Comparison of ENCODE assay signal across 8 mouse cellular contexts in genomic region chr14:55105386-55105785, GRCm38 (mm10). TPM values are rescaled to one million over a fixed set of nuclear protein-coding genes. Genes with fewer than 3 reads are reported as not detected.
A peak's percentile ranks its signal among the peaks of the same experiment; 100 is the strongest.
DNase-seq lines count a peak whose midpoint lies in the region; ATAC-seq and TF ChIP-seq lines count a peak whose summit lies in the region.

No protein-coding gene starts in this region.

- ATAC-seq in heart, embryonic 14.5 days (ENCODE audit: insufficient number of reproducible peaks, insufficient read depth, low FRiP score, low read depth) = no peak
- no peak for ATAC-seq in hindbrain, embryonic 16.5 days
- no peak for ATAC-seq in midbrain, postnatal 0 days (ENCODE audit: low FRiP score)
- ATAC-seq in monocyte, adult 5-6 weeks (replicated peaks; ENCODE audit: insufficient number of reproducible peaks, low FRiP score, low TSS enrichment, poor library complexity, severe bottlenecking) = no peak

- no peaks in the 10 kb centered on the region for H3K9me3 ChIP-seq in heart, embryonic 14.5 days (ENCODE audit: control insufficient read depth, low read length)
- H3K9me3 ChIP-seq in hindbrain, embryonic 16.5 days (ENCODE audit: control insufficient read depth, low read length) = no peaks in the 10 kb centered on the region
- no peaks in the 10 kb centered on the region for H3K9me3 ChIP-seq in midbrain, postnatal 0 days (ENCODE audit: low read length)

- H3K27ac ChIP-seq in heart, embryonic 14.5 days (replicated peaks in 1 of 2; ENCODE audit: control insufficient read depth in 1 of 2, insufficient read depth in 1 of 2, low read depth in 2 of 2, low read length in 2 of 2) = no peak overlapping the region
- H3K27ac ChIP-seq in bone marrow macrophage, adult 2 months (ENCODE audit: insufficient read depth, low read depth, low read length) = peak overlapping the region; percentile 35; the same call in 1 of the 2 replicates
- peak overlapping the region; percentile 40 for H3K27ac ChIP-seq in hindbrain, embryonic 16.5 days (ENCODE audit: low read depth, low read length)
- peak overlapping the region; percentile 77 for H3K27ac ChIP-seq in midbrain, postnatal 0 days (ENCODE audit: low read depth, low read length)

- no peak for DNase-seq in heart, postnatal 4 days
- no peak for DNase-seq in midbrain, postnatal 0 days (ENCODE audit: low spot score)
- DNase-seq in gastrocnemius, adult 8-10 months (ENCODE audit: low spot score in 2 of 2) = no peak
- no peak for DNase-seq in layer of hippocampus, postnatal 36 days

- H3K27me3 ChIP-seq in heart, embryonic 14.5 days (ENCODE audit: control insufficient read depth, insufficient read depth, low read length) = peaks cover 24% of the 10 kb centered on the region
- no peaks in the 10 kb centered on the region for H3K27me3 ChIP-seq in hindbrain, embryonic 16.5 days (replicated peaks; ENCODE audit: control insufficient read depth, insufficient read depth, low read length)
- no peaks in the 10 kb centered on the region for H3K27me3 ChIP-seq in midbrain, postnatal 0 days (ENCODE audit: insufficient read depth, low read length)

- H3K4me2 ChIP-seq in heart, embryonic 14.5 days (ENCODE audit: low read length) = peak overlapping the region; percentile 82
- peak overlapping the region; percentile 99 for H3K4me2 ChIP-seq in hindbrain, embryonic 16.5 days (ENCODE audit: low read length)
- peak overlapping the region; percentile 90 for H3K4me2 ChIP-seq in midbrain, postnatal 0 days (ENCODE audit: low read depth, low read length, poor library complexity, severe bottlenecking)

- peak overlapping the region; percentile 69 for H3K9ac ChIP-seq in heart, embryonic 14.5 days (ENCODE audit: low read length)
- H3K9ac ChIP-seq in hindbrain, embryonic 16.5 days (ENCODE audit: low read depth, low read length) = peak overlapping the region; percentile 76
- peak overlapping the region; percentile 66 for H3K9ac ChIP-seq in midbrain, postnatal 0 days (replicated peaks; ENCODE audit: low read length, poor library complexity, severe bottlenecking)

- H3K4me1 ChIP-seq in heart, embryonic 14.5 days (ENCODE audit: control insufficient read depth in 2 of 2, insufficient read depth in 2 of 2, low read length in 2 of 2) = peaks cover 12 to 17% of the 10 kb centered on the region in 2 experiments
- peaks cover 14% of the 10 kb centered on the region for H3K4me1 ChIP-seq in bone marrow macrophage, adult 2 months (ENCODE audit: control insufficient read depth, insufficient read depth, low read length)
- peaks cover 40% of the 10 kb centered on the region for H3K4me1 ChIP-seq in hindbrain, embryonic 16.5 days (ENCODE audit: control insufficient read depth, insufficient read depth, low read depth, low read length)
- H3K4me1 ChIP-seq in midbrain, postnatal 0 days (ENCODE audit: insufficient read depth, low read length) = peaks cover 21% of the 10 kb centered on the region

- H3K4me3 ChIP-seq in heart, embryonic 14.5 days (ENCODE audit: control insufficient read depth in 1 of 2, insufficient read depth in 1 of 2, low read depth in 1 of 2, low read length in 2 of 2) = peak overlapping the region; percentile 57 to 58
- peak overlapping the region; percentile 79 for H3K4me3 ChIP-seq in bone marrow macrophage, adult 2 months (ENCODE audit: insufficient read depth, low read length)
- H3K4me3 ChIP-seq in hindbrain, embryonic 16.5 days (ENCODE audit: low read length) = peak overlapping the region; percentile 48
- H3K4me3 ChIP-seq in midbrain, postnatal 0 days (ENCODE audit: low read depth, low read length) = peak overlapping the region; percentile 39; the same call in 1 of the 2 replicates

- H3K36me3 ChIP-seq in heart, embryonic 14.5 days (ENCODE audit: control insufficient read depth, insufficient read depth, low read length) = peaks cover 12% of the 10 kb centered on the region; the same call in 1 of the 2 replicates
- 0 out of 2 replicates have a peak, but pooled peaks cover 2% of the 10 kb centered on the region for H3K36me3 ChIP-seq in hindbrain, embryonic 16.5 days (ENCODE audit: control insufficient read depth, insufficient read depth, low read length)
- H3K36me3 ChIP-seq in midbrain, postnatal 0 days (ENCODE audit: insufficient read depth, low read length) = 0 out of 2 replicates have a peak, but pooled peaks cover 2% of the 10 kb centered on the region

- no peak for TF ChIP-seq POLR2A in bone marrow macrophage, adult 2 months (IDR thresholded peaks at IDR 0.05; ENCODE audit: borderline replicate concordance, low read depth, low read length)

- 7% methylated on average over 7 of the region's 7 CpGs for WGBS in heart, embryonic 14.5 days
- WGBS in hindbrain, embryonic 16.5 days = 4% methylated on average over 7 of the region's 7 CpGs
- 4% methylated on average over 7 of the region's 7 CpGs for WGBS in midbrain, postnatal 0 days

- no peak for TF ChIP-seq CTCF in bone marrow macrophage, adult 2 months (IDR thresholded peaks at IDR 0.05; ENCODE audit: low read depth, low read length)
- no peak for TF ChIP-seq CTCF in midbrain, postnatal 0 days (IDR thresholded peaks at IDR 0.05)

RNA-seq across cellular contexts. Expression of gene Ap1g2, which starts 1.0 kb away (rescaled TPM):
- 7.6 and 8.6 TPM in 2 replicates for polyA plus RNA-seq in heart, embryonic 14.5 days (2014; fragmentation: Nextera tagmentation; extraction: Ambion mirVana)
- total RNA-seq in heart, postnatal 4 days (2021) = 1 to 10 TPM; 3.3 to 5.6 TPM
- 43.0 and 51.9 TPM in 2 replicates for polyA plus RNA-seq in bone marrow macrophage, adult 2 months (2012; ENCODE audit: insufficient read depth, insufficient read length, missing spikeins)
- polyA plus RNA-seq in hindbrain, embryonic 16.5 days (2015; fragmentation: Nextera tagmentation; extraction: Ambion mirVana) = 6.9 and 7.7 TPM in 2 replicates
- total RNA-seq in midbrain, postnatal 0 days (2014; rRNA removed) = 8.2 and 11.6 TPM in 2 replicates
- 6.6 and 8.9 TPM in 2 replicates for polyA plus RNA-seq in midbrain, postnatal 0 days (2015; fragmentation: Nextera tagmentation; extraction: Ambion mirVana)
- total RNA-seq in monocyte, adult 5-6 weeks (2017) = 26.9 to 61.0 TPM (median 34.8 TPM) in 3 replicates
- 1 to 10 TPM; 2.2 to 3.9 (median 3.6) TPM for total RNA-seq in gastrocnemius, adult 8-10 months (2022)
- total RNA-seq in layer of hippocampus, postnatal 36 days (2021) = 10 to 100 TPM; 17.4 to 19.2 TPM

RNA-seq across cellular contexts. Expression of gene Thtpa, which starts 10.8 kb away (rescaled TPM):
- 12.8 and 15.1 TPM in 2 replicates for polyA plus RNA-seq in heart, embryonic 14.5 days (2014; fragmentation: Nextera tagmentation; extraction: Ambion mirVana)
- 10 to 100 TPM; 12.2 to 13.2 TPM for total RNA-seq in heart, postnatal 4 days (2021)
- polyA plus RNA-seq in bone marrow macrophage, adult 2 months (2012; ENCODE audit: insufficient read depth, insufficient read length, missing spikeins) = 10.6 and 12.3 TPM in 2 replicates
- polyA plus RNA-seq in hindbrain, embryonic 16.5 days (2015; fragmentation: Nextera tagmentation; extraction: Ambion mirVana) = 34.4 and 36.1 TPM in 2 replicates
- total RNA-seq in midbrain, postnatal 0 days (2014; rRNA removed) = 38.0 and 42.1 TPM in 2 replicates
- 32.5 and 35.2 TPM in 2 replicates for polyA plus RNA-seq in midbrain, postnatal 0 days (2015; fragmentation: Nextera tagmentation; extraction: Ambion mirVana)
- total RNA-seq in monocyte, adult 5-6 weeks (2017) = 6.1 to 9.5 TPM (median 8.9 TPM) in 3 replicates
- 10 to 100 TPM; 13.4 to 15.6 (median 14.9) TPM for total RNA-seq in gastrocnemius, adult 8-10 months (2022)
- 10 to 100 TPM; 18.2 to 19.6 TPM for total RNA-seq in layer of hippocampus, postnatal 36 days (2021)

RNA-seq across cellular contexts. Expression of gene Jph4, which starts 11.3 kb away (rescaled TPM):
- 0.05 and 0.18 TPM in 2 replicates for polyA plus RNA-seq in heart, embryonic 14.5 days (2014; fragmentation: Nextera tagmentation; extraction: Ambion mirVana)
- total RNA-seq in heart, postnatal 4 days (2021) = under 1 TPM; 0.10 to 0.16 TPM
- not detected in 2 replicates for polyA plus RNA-seq in bone marrow macrophage, adult 2 months (2012; ENCODE audit: insufficient read depth, insufficient read length, missing spikeins)
- polyA plus RNA-seq in hindbrain, embryonic 16.5 days (2015; fragmentation: Nextera tagmentation; extraction: Ambion mirVana) = 31.8 and 32.3 TPM in 2 replicates
- 158 and 182 TPM in 2 replicates for total RNA-seq in midbrain, postnatal 0 days (2014; rRNA removed)
- 41.7 and 45.1 TPM in 2 replicates for polyA plus RNA-seq in midbrain, postnatal 0 days (2015; fragmentation: Nextera tagmentation; extraction: Ambion mirVana)
- not detected in 3 replicates for total RNA-seq in monocyte, adult 5-6 weeks (2017)
- total RNA-seq in gastrocnemius, adult 8-10 months (2022) = under 1 TPM in 2 of 4 experiments, not detected in 2; 0.08 to 0.19 TPM
- total RNA-seq in layer of hippocampus, postnatal 36 days (2021) = 100 to 1,000 TPM; 447 to 471 TPM

RNA-seq across cellular contexts. Expression of gene Zfhx2, which starts 13.3 kb away (rescaled TPM):
- 2.6 and 3.0 TPM in 2 replicates for polyA plus RNA-seq in heart, embryonic 14.5 days (2014; fragmentation: Nextera tagmentation; extraction: Ambion mirVana)
- total RNA-seq in heart, postnatal 4 days (2021) = 1 to 10 TPM; 2.9 to 3.8 TPM
- polyA plus RNA-seq in bone marrow macrophage, adult 2 months (2012; ENCODE audit: insufficient read depth, insufficient read length, missing spikeins) = 7.1 and 7.6 TPM in 2 replicates
- 18.4 and 20.5 TPM in 2 replicates for polyA plus RNA-seq in hindbrain, embryonic 16.5 days (2015; fragmentation: Nextera tagmentation; extraction: Ambion mirVana)
- 16.4 and 18.6 TPM in 2 replicates for total RNA-seq in midbrain, postnatal 0 days (2014; rRNA removed)
- 11.2 and 14.2 TPM in 2 replicates for polyA plus RNA-seq in midbrain, postnatal 0 days (2015; fragmentation: Nextera tagmentation; extraction: Ambion mirVana)
- 2.0 to 7.8 TPM (median 2.4 TPM) in 3 replicates for total RNA-seq in monocyte, adult 5-6 weeks (2017)
- total RNA-seq in gastrocnemius, adult 8-10 months (2022) = 1 to 10 TPM; 4.9 to 6.2 (median 5.6) TPM
- total RNA-seq in layer of hippocampus, postnatal 36 days (2021) = 10 to 100 TPM; 52.0 to 64.3 TPM

Comparison
In these comparisons a context has a peak if more than half of its experiments do, and no peak if none do; other contexts are left out.
1. H3K27ac ChIP-seq: peak in bone marrow macrophage, adult 2 months (single experiment), hindbrain, embryonic 16.5 days (single experiment) and midbrain, postnatal 0 days (single experiment); none in heart, embryonic 14.5 days (0 of 2).
2. RNA of gene Jph4, which starts 11.3 kb away (total RNA-seq): 447 to 471 TPM in layer of hippocampus, postnatal 36 days and 158 to 182 TPM in midbrain, postnatal 0 days; 0.10 to 0.16 TPM in heart, postnatal 4 days, 0.08 to 0.19 TPM in gastrocnemius, adult 8-10 months and not detected in monocyte, adult 5-6 weeks; every median in the first group is over 100 times any median in the second.
3. Peak in every context shown above with its lines, with median percentiles within 50 percentile points of each other: H3K4me2 ChIP-seq, H3K4me3 ChIP-seq and H3K9ac ChIP-seq.